Mouse (Mus musculus): Measurements from ENCODE around the gene Thop1.
A peak's percentile ranks its signal among the peaks of the same experiment; 100 is the strongest.

The Thop1 gene

DNA sequence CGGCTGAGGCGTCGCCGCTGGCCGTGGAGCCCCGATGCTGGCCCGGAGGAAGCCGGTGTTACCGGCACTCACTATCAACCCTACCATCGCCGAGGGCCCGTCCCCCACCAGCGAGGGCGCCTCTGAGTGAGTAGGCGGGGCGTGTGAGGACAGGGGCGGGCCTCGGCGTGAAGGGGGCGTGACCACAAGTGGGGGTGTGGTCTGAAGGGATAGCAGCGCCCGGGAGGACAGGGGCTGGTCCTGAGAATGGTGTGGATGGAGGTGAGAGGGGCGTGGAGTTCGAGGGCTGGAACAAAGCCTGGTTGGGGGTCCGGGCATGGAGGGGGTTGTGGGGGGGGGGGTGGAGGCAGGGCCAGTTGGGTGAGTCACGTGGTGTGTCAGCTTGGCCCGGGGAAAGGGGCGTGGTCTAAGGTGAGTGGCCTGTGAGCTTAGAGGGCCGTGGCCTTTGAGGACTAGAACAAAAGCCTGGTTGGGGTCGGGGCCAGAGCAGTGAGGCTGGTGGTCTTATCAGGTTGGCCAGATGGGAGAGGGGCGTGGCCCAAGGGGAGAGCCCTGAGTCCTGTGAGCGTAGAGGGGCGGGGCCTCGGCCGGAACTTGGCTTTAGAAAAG is 36.4 kb downstream of the Thop1 start:
- peak; percentile 79 for DNase-seq (ENCODE audit: low read depth, low spot score)

DNA sequence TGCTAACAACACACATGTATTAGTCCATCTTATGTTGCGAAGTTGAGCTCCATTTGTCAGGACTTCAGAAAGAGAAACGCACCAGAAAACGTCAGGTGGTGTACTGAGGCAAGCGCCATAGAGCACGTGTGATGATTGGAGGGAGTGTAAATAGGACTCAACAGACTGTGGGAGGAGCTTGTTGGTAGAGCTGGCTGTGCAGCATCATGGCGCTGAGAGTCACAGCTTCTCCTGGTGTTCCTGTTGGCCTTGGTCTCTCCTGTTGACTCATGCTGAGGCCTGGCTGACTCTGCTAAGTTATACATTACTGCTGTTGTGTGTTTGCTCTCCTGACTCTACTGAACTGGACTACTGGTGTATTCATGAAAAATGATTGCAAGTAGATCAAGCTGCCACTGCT is 43.1 kb downstream of the Thop1 start:
- no peak for DNase-seq (ENCODE audit: low read depth, low spot score)

DNA sequence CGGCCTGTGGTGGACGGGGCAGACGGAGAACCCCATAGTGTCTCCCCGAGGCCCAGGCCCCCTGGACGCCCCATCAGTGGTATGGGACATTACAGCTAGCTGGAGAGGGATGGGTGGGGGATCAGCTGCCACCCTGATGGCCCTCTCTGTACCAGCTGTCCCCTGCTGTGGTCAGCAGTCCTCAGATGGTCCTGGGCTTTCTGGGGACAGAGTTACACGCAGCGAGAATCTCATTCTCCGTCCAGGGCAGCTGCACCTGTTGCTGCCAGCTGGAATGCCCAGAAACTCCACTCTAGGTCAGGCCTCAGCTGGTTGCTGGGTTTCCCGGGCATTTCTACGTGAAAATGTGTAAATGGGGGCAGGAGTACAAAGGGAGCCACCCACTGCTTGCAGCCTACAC is 49.8 kb downstream of the Thop1 start:
- no peak for DNase-seq (ENCODE audit: low read depth, low spot score)

DNA sequence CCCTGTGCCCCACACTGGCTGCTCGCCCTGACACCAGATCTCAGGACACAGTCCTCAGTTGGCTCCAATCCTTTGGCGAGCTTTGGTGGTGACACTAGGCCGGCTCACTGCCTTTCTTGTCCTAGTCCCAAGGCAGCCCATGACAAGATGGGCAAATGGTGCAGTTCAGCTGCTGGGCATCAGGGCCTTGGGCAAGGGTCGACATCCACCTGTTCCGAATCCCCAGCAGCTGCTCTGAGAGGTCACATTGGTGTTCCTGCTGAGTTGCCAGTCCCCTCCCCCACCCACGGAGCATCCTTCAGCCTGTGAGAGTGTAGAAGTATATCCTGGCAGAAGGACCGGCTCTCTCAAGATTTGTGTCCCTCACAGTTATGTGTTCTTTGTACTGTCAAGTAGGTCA is 50.8 kb downstream of the Thop1 start:
- no peak for DNase-seq (ENCODE audit: low read depth, low spot score)

GRCm38 (mm10) chr10:81122889-81123288 is 53.1 kb downstream of the Thop1 start:
- DNase-seq (ENCODE audit: low read depth, low spot score): no peak

- no peak for DNase-seq (ENCODE audit: low read depth, low spot score)
Measured at GRCm38 (mm10) chr10:81123500-81123899, 53.7 kb downstream of the Thop1 start.

Data from 3T3-L1 (cell line).